Comparison of ENCODE assay signal across 13 mouse cellular contexts in genomic region chr2:63853226-63853625, GRCm38 (mm10).
"Had no signal": no experiment of that assay in that cellular context is flagged by ENCODE, and none has a peak within 500 bp of the region (broad histone marks: within the 10 kb centered on the region; RNA-seq: fewer than 3 reads in every experiment).

No protein-coding gene starts in this region.

- H3K4me3 ChIP-seq: layer of hippocampus, adult 2 months; limb, embryonic 13.5 days; midbrain, embryonic 15.5 days; neural tube, embryonic 12.5 days had no signal

- H3K4me2 ChIP-seq: limb, embryonic 13.5 days; midbrain, embryonic 15.5 days; neural tube, embryonic 12.5 days had no signal

- H3K9ac ChIP-seq: limb, embryonic 13.5 days; liver, embryonic 14.5 days; midbrain, embryonic 15.5 days; neural tube, embryonic 12.5 days had no signal

- H3K27ac ChIP-seq: layer of hippocampus, adult 2 months; limb, embryonic 13.5 days; liver, embryonic 14.5 days; midbrain, embryonic 15.5 days; neural tube, embryonic 12.5 days had no signal

- H3K9me3 ChIP-seq: limb, embryonic 13.5 days; midbrain, embryonic 15.5 days; neural tube, embryonic 12.5 days had no signal

- H3K27me3 ChIP-seq: limb, embryonic 13.5 days; midbrain, embryonic 15.5 days; neural tube, embryonic 12.5 days had no signal

- ATAC-seq: midbrain, embryonic 15.5 days had no signal

- DNase-seq: kidney, postnatal 10 days; kidney, postnatal 4 days; left cerebral cortex, postnatal 4 days; lung, adult 18-20 months; right cerebral cortex, postnatal 4 days; spleen, adult 18-20 months; thymus, adult 18-20 months; thymus, postnatal 14 days had no signal

- H3K36me3 ChIP-seq: limb, embryonic 13.5 days; midbrain, embryonic 15.5 days; neural tube, embryonic 12.5 days had no signal
